Mouse (Mus musculus) MEL (cell line): ENCODE measurements around the gene Tesk2. TPM values are rescaled to one million over a fixed set of nuclear protein-coding genes. Genes with fewer than 3 reads are reported as not detected.
A peak's percentile ranks its signal among the peaks of the same experiment; 100 is the strongest.

ENCODE experiments used
- DNase-seq: peaks from one replicate; pipeline ENCODE4 v3.0.0; 2011; ENCODE audit warnings: low read depth, low spot score
- H3K27ac ChIP-seq: 2 replicates; pipeline ENCODE4 v1.5.1; 2012; ENCODE audit warnings: low read depth, mild to moderate bottlenecking, control low read depth, low read length, moderate library complexity; ENCODE audit not compliant: control insufficient read depth
- H3K27me3 ChIP-seq, 2 experiments: fragments of 150-350 bp in 1 of 2; sonication (generic) in 1 of 2; 2 replicates each; pipeline ENCODE4 v1.6.1; 2012; ENCODE audit warnings: low read length in 2 of 2, mild to moderate bottlenecking in 2 of 2, improper control_type of control experiment in 1 of 2, moderate library complexity in 1 of 2; ENCODE audit not compliant: insufficient read depth in 2 of 2, control insufficient read depth in 1 of 2
- H3K36me3 ChIP-seq, 2 experiments: 2 replicates each; pipeline ENCODE4 v1.6.1; 2012 to 2014; ENCODE audit warnings: low read length in 2 of 2, improper control_type of control experiment in 1 of 2, inconsistent platforms in 1 of 2, mild to moderate bottlenecking in 1 of 2; ENCODE audit not compliant: insufficient read depth in 2 of 2, control insufficient read depth in 1 of 2
- H3K4me1 ChIP-seq, 2 experiments: fragments of 150-350 bp in 1 of 2; sonication (generic) in 1 of 2; 2 replicates each; pipeline ENCODE4 v1.6.1; 2012; ENCODE audit warnings: low read length in 2 of 2, improper control_type of control experiment in 1 of 2, mild to moderate bottlenecking in 1 of 2; ENCODE audit not compliant: insufficient read depth in 2 of 2, control insufficient read depth in 1 of 2
- H3K4me3 ChIP-seq, 2 experiments: fragments of 150-350 bp in 1 of 2; sonication (generic) in 1 of 2; 2 replicates each; pipeline ENCODE4 v1.5.1; 2012; ENCODE audit warnings: low read depth in 2 of 2, low read length in 2 of 2, mild to moderate bottlenecking in 2 of 2, moderate library complexity in 2 of 2, control low read depth in 1 of 2, improper control_type of control experiment in 1 of 2; ENCODE audit not compliant: control insufficient read depth in 1 of 2, insufficient read depth in 1 of 2
- H3K79me2 ChIP-seq: 2 replicates; pipeline ENCODE4 v1.6.1; 2012; ENCODE audit warnings: mild to moderate bottlenecking, low read length, moderate library complexity; ENCODE audit not compliant: control insufficient read depth, poor library complexity, insufficient read depth
- H3K9ac ChIP-seq: 2 replicates; pipeline ENCODE4 v1.6.1; 2012; ENCODE audit warnings: low read depth, mild to moderate bottlenecking, control low read depth, low read length, moderate library complexity; ENCODE audit not compliant: control insufficient read depth, poor library complexity, severe bottlenecking
- H3K9me3 ChIP-seq: fragments of 150-350 bp; sonication (generic); replicated peaks from 2 replicates; pipeline ENCODE4 v1.6.1; 2012; ENCODE audit warnings: mild to moderate bottlenecking, low read length, improper control_type of control experiment, moderate library complexity; ENCODE audit not compliant: insufficient read depth
- CHD1 ChIP-seq: IDR thresholded peaks from 2 replicates; pipeline ENCODE4 v1.6.1; 2012; ENCODE audit warnings: low read depth, mild to moderate bottlenecking, inconsistent platforms, low read length, improper control_type of control experiment
- CTCF ChIP-seq, 3 experiments: IDR thresholded peaks in 2 of 3; conservative IDR thresholded peaks in 1 of 3; 2 replicates each; pipeline ENCODE4 v1.5.1; 2011 to 2012; ENCODE audit warnings: low read length in 3 of 3, low read depth in 2 of 3, mild to moderate bottlenecking in 2 of 3, improper control_type of control experiment in 1 of 3, inconsistent platforms in 1 of 3, mixed read lengths in 1 of 3, moderate library complexity in 1 of 3; ENCODE audit not compliant: control insufficient read depth in 1 of 3, insufficient read depth in 1 of 3, poor library complexity in 1 of 3, severe bottlenecking in 1 of 3
- ELF1 ChIP-seq: IDR thresholded peaks from 2 replicates; pipeline ENCODE4 v1.6.1; 2014; ENCODE audit warnings: low read depth, mild to moderate bottlenecking, inconsistent platforms, low read length, improper control_type of control experiment, moderate library complexity
- EP300 ChIP-seq, 2 experiments: IDR thresholded peaks; 2 replicates each; pipeline ENCODE4 v1.6.1; 2011; ENCODE audit warnings: improper control_type of control experiment in 2 of 2, low read length in 2 of 2, low read depth in 1 of 2, mild to moderate bottlenecking in 1 of 2
- GABPA ChIP-seq: IDR thresholded peaks from 2 replicates; pipeline ENCODE4 v1.6.1; 2012; ENCODE audit warnings: low read depth, mild to moderate bottlenecking, inconsistent platforms, low read length, improper control_type of control experiment, moderate library complexity
- GATA1 ChIP-seq: IDR thresholded peaks from 2 replicates; pipeline ENCODE4 v1.6.1; 2011; ENCODE audit warnings: low read depth, low read length, improper control_type of control experiment
- MAX ChIP-seq: IDR thresholded peaks from 2 replicates; pipeline ENCODE4 v1.6.1; 2011; ENCODE audit warnings: low read length, improper control_type of control experiment
- MYC ChIP-seq: IDR thresholded peaks from 2 replicates; pipeline ENCODE4 v1.6.1; 2011; ENCODE audit warnings: low read depth, mild to moderate bottlenecking, low read length, improper control_type of control experiment, moderate library complexity
- RAD21 ChIP-seq: IDR thresholded peaks from 2 replicates; pipeline ENCODE4 v1.6.1; 2011; ENCODE audit warnings: mild to moderate bottlenecking, low read depth, low read length, improper control_type of control experiment
- SIN3A ChIP-seq: IDR thresholded peaks from 2 replicates; pipeline ENCODE4 v1.6.1; 2012; ENCODE audit warnings: low read length, improper control_type of control experiment, inconsistent platforms
- SMC3 ChIP-seq: IDR thresholded peaks from 2 replicates; pipeline ENCODE4 v1.6.1; 2011; ENCODE audit warnings: low read depth, low read length, improper control_type of control experiment
- TCF12 ChIP-seq: IDR thresholded peaks from 2 replicates; pipeline ENCODE4 v1.6.1; 2014; ENCODE audit warnings: low read depth, mild to moderate bottlenecking, inconsistent platforms, low read length, improper control_type of control experiment, moderate library complexity
- ZC3H11A ChIP-seq: IDR thresholded peaks from 2 replicates; pipeline ENCODE4 v1.6.1; 2012; ENCODE audit warnings: low read depth, mild to moderate bottlenecking, inconsistent platforms, low read length, improper control_type of control experiment
- polyA plus RNA-seq, 2 experiments: library from polyadenylated mRNA; stranded (reverse) in 1 of 2; unstranded in 1 of 2; fragments of >175 nt in 1 of 2; fragments of >200 nt in 1 of 2; gene quantifications; 2 replicates each; pipeline versions ENCODE4 v1.2.1 to v1.2.4; 2012; ENCODE audit warnings: low replicate concordance in 2 of 2, low read depth in 1 of 2; ENCODE audit not compliant: insufficient read length in 2 of 2, insufficient read depth in 1 of 2, missing spikeins in 1 of 2
- total RNA-seq: library from RNA; depleted of rRNA; stranded (reverse); fragments of 300-350 nt; gene quantifications from 2 replicates; pipeline ENCODE4 v1.2.3, GENCODE M21; 2012

Gene Tesk2
- total and polyA plus RNA-seq, 3 experiments: 2.3 to 3.3 TPM; not detected in 1

DNA sequence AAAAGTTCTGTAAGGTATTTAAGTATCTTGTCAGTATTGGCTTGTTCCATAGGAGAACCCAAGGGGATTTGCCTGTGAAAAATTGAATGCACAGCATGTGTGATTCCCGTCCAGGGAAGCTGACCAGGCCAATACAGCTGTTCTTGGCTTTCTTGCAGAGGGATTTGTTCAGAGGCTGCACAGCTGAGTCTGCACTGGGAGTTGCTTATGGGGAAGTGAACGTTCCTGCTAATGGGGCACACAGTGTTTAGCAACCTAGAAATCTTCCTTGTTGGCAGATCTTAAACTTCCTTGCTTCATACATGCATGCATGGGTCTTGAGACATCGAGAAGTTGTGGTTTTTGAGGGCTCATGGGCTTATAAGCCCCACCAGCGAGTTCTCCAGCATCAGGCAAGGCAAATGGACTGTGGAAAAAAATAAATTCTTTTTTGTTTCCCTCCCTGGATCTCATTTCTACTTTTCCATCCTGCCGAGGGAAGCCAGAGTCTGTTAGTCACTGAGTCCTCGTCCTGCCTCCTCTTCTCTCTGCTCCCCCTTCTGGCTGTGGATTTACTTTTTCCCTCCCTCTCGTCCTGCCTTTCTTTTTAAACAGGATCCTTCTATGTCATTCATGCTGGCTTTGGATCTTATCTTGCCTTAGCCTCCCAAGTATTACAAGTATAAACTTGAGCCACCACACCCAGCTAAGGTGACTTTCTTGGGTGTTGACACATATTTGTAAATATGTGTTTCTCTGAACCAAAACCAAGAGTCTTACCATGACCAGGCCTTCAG lies 67.4 kb downstream of the Tesk2 start:
- H3K4me1 ChIP-seq: peaks cover 3 to 4% of the 10 kb centered on the region in 2 experiments; a peak in 2 of 4 replicates
- DNase-seq: peak; percentile 55
- no peaks in the 10 kb centered on the region for H3K27me3 ChIP-seq
- no peak overlapping the region for H3K27ac ChIP-seq
- peak overlapping the region; percentile 39; the same call in 1 of the 2 replicates for H3K9ac ChIP-seq
- H3K9me3 ChIP-seq: no peaks in the 10 kb centered on the region
- H3K36me3 ChIP-seq: peaks cover 0 to 5% of the 10 kb centered on the region in 2 experiments; a peak in 1 of 4 replicates
- 0 out of 4 replicates have a peak overlapping the region, but pooled peaks of 1 of the 2 experiments have one; percentile 21 for H3K4me3 ChIP-seq
- no peaks in the 10 kb centered on the region for H3K79me2 ChIP-seq
- TF ChIP-seq CTCF (IDR thresholded peaks at IDR 0.05 in 2 of 3, conservative IDR thresholded peaks at IDR 0.05 in 1 of 3; ENCODE audit: control insufficient read depth in 1 of 3, insufficient read depth in 1 of 3, low read depth in 2 of 3, low read length in 3 of 3, poor library complexity in 1 of 3, severe bottlenecking in 1 of 3) (peak in 1 of 3 experiments; percentile 43; a peak in 2 of 6 replicates), ZC3H11A (peak; percentile 18; the same call in 1 of the 2 replicates), SMC3 (peak; percentile 32), SIN3A (no peak), CHD1 (0 out of 2 replicates have a peak, but pooled peaks have one; percentile 47), GABPA (no peak)
- TF ChIP-seq, all 39 proteins: peak for 4

DNA sequence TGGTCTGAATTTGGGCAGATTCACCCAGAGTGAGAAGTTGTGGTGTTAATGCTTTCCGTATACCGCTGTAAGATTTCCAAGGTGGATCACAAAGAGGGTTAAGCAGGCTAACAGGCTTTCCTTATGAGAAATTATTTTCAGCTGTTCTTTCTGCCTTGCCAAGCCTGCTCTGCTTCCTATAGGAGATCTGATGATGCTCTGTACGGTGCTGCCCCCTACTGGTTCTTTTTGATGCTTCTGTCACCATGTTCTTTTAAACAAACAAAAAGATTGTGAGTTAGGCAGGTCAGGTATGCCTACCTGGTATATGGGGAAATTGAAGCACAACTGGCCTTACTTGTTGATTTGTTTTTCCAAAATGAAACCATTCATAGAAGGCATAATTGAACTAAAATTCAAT lies 68.2 kb downstream of the Tesk2 start:
- TF ChIP-seq RAD21: peak; percentile 93
- peak; percentile 69 to 97 (median 71) for TF ChIP-seq CTCF (IDR thresholded peaks at IDR 0.05 in 2 of 3, conservative IDR thresholded peaks at IDR 0.05 in 1 of 3; ENCODE audit: control insufficient read depth in 1 of 3, insufficient read depth in 1 of 3, low read depth in 2 of 3, low read length in 3 of 3, poor library complexity in 1 of 3, severe bottlenecking in 1 of 3)
- TF ChIP-seq MAX: no peak
- TF ChIP-seq EP300 (IDR thresholded peaks at IDR 0.05; ENCODE audit: low read depth in 1 of 2, low read length in 2 of 2): no peak
- peak; percentile 80 for TF ChIP-seq SMC3
- TF ChIP-seq ZC3H11A: peak; percentile 79
- peak; percentile 47; the same call in 1 of the 2 replicates for TF ChIP-seq MYC
- TF ChIP-seq ELF1: 0 out of 2 replicates have a peak, but pooled peaks have one; percentile 17
- TF ChIP-seq GATA1: no peak
- TF ChIP-seq TCF12: no peak
- TF ChIP-seq, all 39 proteins: peak for 6
- Histone ChIP-seq H3K4me3 (no peak overlapping the region), H3K9ac (no peak overlapping the region), H3K79me2 (no peaks in the 10 kb centered on the region), H3K36me3 (peaks cover 0 to 5% of the 10 kb centered on the region in 2 experiments; a peak in 1 of 4 replicates), H3K27me3 (no peaks in the 10 kb centered on the region), H3K4me1 (peaks cover 3 to 4% of the 10 kb centered on the region in 2 experiments; a peak in 2 of 4 replicates), H3K27ac (no peak overlapping the region), H3K9me3 (no peaks in the 10 kb centered on the region)
- DNase-seq: peak; percentile 89
